Mouse (Mus musculus): ENCODE data around the gene Hist1h2ah. TPM values are rescaled to one million over a fixed set of nuclear protein-coding genes. Genes with fewer than 3 reads are reported as not detected.
"Not testable (repeated sequence)": the region's sequence is repeated elsewhere in the genome, so short reads cannot be mapped to it uniquely, and the experiment has no call there.

Hist1h2ah gene
- polyA plus RNA-seq (2016; fragmentation: Nextera tagmentation; extraction: Ambion mirVana): 24.8 and 50.4 TPM in 2 replicates

GRCm38 (mm10) chr13:22035267-22036148 is at the start of gene Hist1h2ah, which contains the start of gene Hist1h2bk:
TSS of gene Hist1h2ah (minus strand) at chr13:22035568.
TSS of gene Hist1h2bk (plus strand) at chr13:22035870.
- not testable (repeated sequence) for H3K36me3 ChIP-seq, H3K9me3 ChIP-seq, H3K27me3 ChIP-seq
- peak within 1 kb of the TSS; percentile 69 for H3K4me2 ChIP-seq
- H3K9ac ChIP-seq (replicated peaks): peak within 1 kb of the TSS; percentile 75
- peak within 1 kb of the TSS; percentile 45 for H3K4me3 ChIP-seq (replicated peaks)
- H3K4me1 ChIP-seq (replicated peaks): peaks cover 28% of the 10 kb centered on the region
- peak; percentile 98 for ATAC-seq (ENCODE audit: insufficient number of reproducible peaks, insufficient read depth, low FRiP score, low TSS enrichment, low read depth)
- WGBS: under 1% methylated on average over 32 of the region's 69 CpGs
- H3K27ac ChIP-seq: peak within 1 kb of the TSS; percentile 94

- H3K36me3 ChIP-seq; ATAC-seq (ENCODE audit: insufficient number of reproducible peaks, insufficient read depth, low FRiP score, low TSS enrichment, low read depth); H3K27ac ChIP-seq; H3K27me3 ChIP-seq; H3K4me1 ChIP-seq (replicated peaks); H3K4me2 ChIP-seq; H3K4me3 ChIP-seq (replicated peaks); H3K9ac ChIP-seq (replicated peaks); H3K9me3 ChIP-seq: not testable (repeated sequence)
- WGBS: 52% methylated on average over 1 of the region's 1 CpGs
Observed at GRCm38 (mm10) chr13:22084140-22084539, 48.8 kb upstream of the Hist1h2ah start, which contains the start of gene Vmn1r188. TSS of gene Vmn1r188 (plus strand) at chr13:22084440.

GRCm38 (mm10) chr13:22063468-22063867 is 28.1 kb upstream of the Hist1h2ah start:
- no peaks in the 10 kb centered on the region for H3K36me3 ChIP-seq
- ATAC-seq (ENCODE audit: insufficient number of reproducible peaks, insufficient read depth, low FRiP score, low TSS enrichment, low read depth): no peak
- no peak overlapping the region for H3K4me2 ChIP-seq
- no peak overlapping the region for H3K9ac ChIP-seq (replicated peaks)
- H3K9me3 ChIP-seq: no peaks in the 10 kb centered on the region
- no peak overlapping the region for H3K27ac ChIP-seq
- no peaks in the 10 kb centered on the region for H3K27me3 ChIP-seq
- H3K4me3 ChIP-seq (replicated peaks): no peak overlapping the region
- no peaks in the 10 kb centered on the region for H3K4me1 ChIP-seq (replicated peaks)
- 43% methylated on average over 1 of the region's 1 CpGs for WGBS

- Histone ChIP-seq H3K4me3 (replicated peaks) (no peak overlapping the region), H3K9me3 (no peaks in the 10 kb centered on the region), H3K27ac (no peak overlapping the region), H3K4me2 (no peak overlapping the region), H3K27me3 (no peaks in the 10 kb centered on the region), H3K9ac (replicated peaks) (no peak overlapping the region), H3K36me3 (no peaks in the 10 kb centered on the region), H3K4me1 (replicated peaks) (no peaks in the 10 kb centered on the region)
- no peak for ATAC-seq (ENCODE audit: insufficient number of reproducible peaks, insufficient read depth, low FRiP score, low TSS enrichment, low read depth)
- WGBS: 93% methylated on average over 1 of the region's 1 CpGs
Observed at GRCm38 (mm10) chr13:22061422-22061821, 26.1 kb upstream of the Hist1h2ah start.

GRCm38 (mm10) chr13:22053754-22054153 is 18.4 kb upstream of the Hist1h2ah start:
- Histone ChIP-seq H3K9me3 (no peaks in the 10 kb centered on the region), H3K36me3 (no peaks in the 10 kb centered on the region), H3K27me3 (peaks cover 3% of the 10 kb centered on the region; the same call in 1 of the 2 replicates), H3K4me2 (no peak overlapping the region), H3K27ac (no peak overlapping the region), H3K4me1 (replicated peaks) (no peaks in the 10 kb centered on the region; the same call in 1 of the 2 replicates), H3K9ac (replicated peaks) (no peak overlapping the region), H3K4me3 (replicated peaks) (no peak overlapping the region)
- WGBS: 91% methylated on average over 1 of the region's 1 CpGs
- ATAC-seq (ENCODE audit: insufficient number of reproducible peaks, insufficient read depth, low FRiP score, low TSS enrichment, low read depth): no peak

DNA sequence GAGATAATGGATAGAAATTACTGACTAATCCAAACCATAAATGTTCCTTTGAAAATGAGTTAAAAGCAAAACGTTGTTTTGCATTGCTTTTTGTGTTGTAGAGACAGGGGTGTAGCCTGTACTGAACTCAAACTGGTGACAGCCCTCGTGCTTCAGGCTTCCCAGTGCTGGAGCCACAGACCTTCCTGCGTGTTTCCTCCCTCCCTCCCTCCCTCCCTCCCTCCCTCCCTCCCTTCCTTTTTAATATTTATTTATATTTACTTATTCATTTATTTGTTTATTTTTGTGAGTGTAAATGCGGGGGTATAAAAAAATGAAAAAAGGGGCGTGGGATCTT is 16.1 kb upstream of the Hist1h2ah start:
- ATAC-seq (ENCODE audit: insufficient number of reproducible peaks, insufficient read depth, low FRiP score, low TSS enrichment, low read depth): no peak
- H3K27ac ChIP-seq: no peak overlapping the region

GRCm38 (mm10) chr13:22050591-22051522 is 15.5 kb upstream of the Hist1h2ah start:
- WGBS: under 1% methylated on average over 52 of the region's 52 CpGs
- Histone ChIP-seq H3K9ac (replicated peaks) (peak overlapping the region; percentile 56), H3K27ac (peak overlapping the region; percentile 84), H3K36me3 (no peaks in the 10 kb centered on the region), H3K9me3 (no peaks in the 10 kb centered on the region), H3K27me3 (peaks cover 3% of the 10 kb centered on the region; the same call in 1 of the 2 replicates), H3K4me2 (peak overlapping the region; percentile 64), H3K4me1 (replicated peaks) (no peaks in the 10 kb centered on the region; the same call in 1 of the 2 replicates), H3K4me3 (replicated peaks) (peak overlapping the region; percentile 49)
- ATAC-seq (ENCODE audit: insufficient number of reproducible peaks, insufficient read depth, low FRiP score, low TSS enrichment, low read depth): peak; percentile 93

More for the DNA sequence above, 16.1 kb upstream of the Hist1h2ah start:
- WGBS: 13% methylated on average over 5 of the region's 5 CpGs
- peak overlapping the region; percentile 64 for H3K4me2 ChIP-seq
- H3K27me3 ChIP-seq: peaks cover 3% of the 10 kb centered on the region; the same call in 1 of the 2 replicates
- H3K4me1 ChIP-seq (replicated peaks): no peaks in the 10 kb centered on the region; the same call in 1 of the 2 replicates
- H3K4me3 ChIP-seq (replicated peaks): peak overlapping the region; percentile 49
- H3K36me3 ChIP-seq: no peaks in the 10 kb centered on the region
- H3K9me3 ChIP-seq: no peaks in the 10 kb centered on the region
- no peak overlapping the region for H3K9ac ChIP-seq (replicated peaks)

GRCm38 (mm10) chr13:22049737-22050440 is 14.5 kb upstream of the Hist1h2ah start:
- no peaks in the 10 kb centered on the region for H3K36me3 ChIP-seq
- WGBS: under 1% methylated on average over 14 of the region's 14 CpGs
- no peaks in the 10 kb centered on the region for H3K27me3 ChIP-seq
- H3K9me3 ChIP-seq: no peaks in the 10 kb centered on the region
- peak overlapping the region; percentile 84 for H3K27ac ChIP-seq
- H3K9ac ChIP-seq (replicated peaks): peak overlapping the region; percentile 27; the same call in 1 of the 2 replicates
- H3K4me1 ChIP-seq (replicated peaks): no peaks in the 10 kb centered on the region; the same call in 1 of the 2 replicates
- peak overlapping the region; percentile 49 for H3K4me3 ChIP-seq (replicated peaks)
- peak; percentile 62 for ATAC-seq (ENCODE audit: insufficient number of reproducible peaks, insufficient read depth, low FRiP score, low TSS enrichment, low read depth)
- H3K4me2 ChIP-seq: peak overlapping the region; percentile 64

- Histone ChIP-seq H3K27ac (no peak overlapping the region), H3K4me3 (replicated peaks) (no peak overlapping the region), H3K27me3 (no peaks in the 10 kb centered on the region), H3K36me3 (no peaks in the 10 kb centered on the region), H3K9ac (replicated peaks) (no peak overlapping the region), H3K4me2 (no peak overlapping the region), H3K9me3 (no peaks in the 10 kb centered on the region), H3K4me1 (replicated peaks) (peaks cover 5% of the 10 kb centered on the region)
- ATAC-seq (ENCODE audit: insufficient number of reproducible peaks, insufficient read depth, low FRiP score, low TSS enrichment, low read depth): no peak
- 76% methylated on average over 2 of the region's 2 CpGs for WGBS
Observed at GRCm38 (mm10) chr13:22049041-22049440, 13.7 kb upstream of the Hist1h2ah start.

DNA sequence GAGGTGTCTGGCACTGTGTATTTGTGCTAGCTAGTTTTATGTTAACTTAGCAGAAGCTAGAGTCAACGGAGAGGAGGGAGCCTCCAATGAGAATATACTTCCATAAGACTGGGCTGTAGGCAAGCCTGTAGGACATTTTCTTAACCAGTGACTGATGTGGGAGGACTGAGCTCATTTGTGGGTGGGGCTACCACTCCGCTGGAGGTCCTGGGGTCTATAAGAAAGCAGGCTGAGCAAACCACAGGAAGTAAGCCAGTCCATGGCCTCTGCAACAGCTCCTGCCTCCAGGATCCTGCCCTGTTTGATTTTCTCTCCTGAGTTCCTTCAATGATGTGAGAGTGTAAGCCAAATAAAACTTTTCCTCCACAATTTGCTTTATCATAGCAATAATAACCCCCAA is 9.9 kb upstream of the Hist1h2ah start:
- peaks cover 17% of the 10 kb centered on the region for H3K4me1 ChIP-seq (replicated peaks)
- WGBS: 55% methylated on average over 2 of the region's 2 CpGs
- H3K9me3 ChIP-seq: no peaks in the 10 kb centered on the region
- no peaks in the 10 kb centered on the region for H3K36me3 ChIP-seq
- H3K27ac ChIP-seq: no peak overlapping the region
- ATAC-seq (ENCODE audit: insufficient number of reproducible peaks, insufficient read depth, low FRiP score, low TSS enrichment, low read depth): no peak
- no peaks in the 10 kb centered on the region for H3K27me3 ChIP-seq
- H3K4me2 ChIP-seq: no peak overlapping the region
- H3K4me3 ChIP-seq (replicated peaks): no peak overlapping the region
- H3K9ac ChIP-seq (replicated peaks): no peak overlapping the region

Data from limb, embryonic 12.5 days (tissue).